Mouse (Mus musculus): ENCODE measurements around the gene Mlph. TPM values are rescaled to one million over a fixed set of nuclear protein-coding genes. Genes with fewer than 3 reads are reported as not detected.
A peak's percentile ranks its signal among the peaks of the same experiment; 100 is the strongest.

Gene Mlph
- polyA plus RNA-seq, 1 experiment from 2014 or later: 3.0 TPM

DNA sequence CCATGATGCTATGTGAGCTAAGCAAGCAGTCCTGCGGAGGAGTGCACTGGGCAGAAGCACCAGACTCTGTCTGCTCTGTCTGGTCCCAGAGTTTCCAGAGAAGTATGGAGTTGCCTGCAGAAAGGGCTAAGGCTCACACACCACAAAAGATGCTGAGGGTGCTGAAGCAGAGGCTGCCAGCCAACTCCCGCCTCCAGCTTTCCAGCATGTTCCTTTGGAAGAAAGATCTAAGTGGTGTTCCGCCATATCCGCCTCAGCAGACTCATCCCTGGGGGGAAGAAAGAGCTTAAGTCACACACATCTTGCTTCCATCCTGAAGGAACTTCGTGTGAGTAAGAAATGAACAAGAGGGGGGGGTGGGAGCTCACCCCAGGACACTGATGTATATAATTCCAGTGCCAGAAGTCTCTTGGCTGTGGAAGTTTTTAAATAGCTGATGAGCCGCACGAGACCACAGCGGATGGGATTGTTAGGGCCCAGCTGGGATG is 10.9 kb upstream of the Mlph start:
- ATAC-seq: no peak
- Histone ChIP-seq H3K4me2 (replicated peaks; ENCODE audit: low read depth) (no peak overlapping the region), H3K36me3 (ENCODE audit: control insufficient read depth, insufficient read depth) (no peaks in the 10 kb centered on the region), H3K9me3 (ENCODE audit: control insufficient read depth) (no peaks in the 10 kb centered on the region), H3K4me3 (ENCODE audit: low read depth, low read length) (no peak overlapping the region), H3K27ac (ENCODE audit: low read depth, low read length) (peak overlapping the region; percentile 16; the same call in 1 of the 2 replicates), H3K9ac (ENCODE audit: low read depth, low read length) (no peak overlapping the region), H3K4me1 (replicated peaks; ENCODE audit: control insufficient read depth, insufficient read depth, low read length) (no peaks in the 10 kb centered on the region), H3K27me3 (replicated peaks; ENCODE audit: control insufficient read depth, insufficient read depth, low read length) (no peaks in the 10 kb centered on the region)
- no peak for TF ChIP-seq CTCF (IDR thresholded peaks at IDR 0.05; ENCODE audit: low read depth)
- 51% methylated on average over 8 of the region's 8 CpGs for whole genome bisulfite sequencing

DNA sequence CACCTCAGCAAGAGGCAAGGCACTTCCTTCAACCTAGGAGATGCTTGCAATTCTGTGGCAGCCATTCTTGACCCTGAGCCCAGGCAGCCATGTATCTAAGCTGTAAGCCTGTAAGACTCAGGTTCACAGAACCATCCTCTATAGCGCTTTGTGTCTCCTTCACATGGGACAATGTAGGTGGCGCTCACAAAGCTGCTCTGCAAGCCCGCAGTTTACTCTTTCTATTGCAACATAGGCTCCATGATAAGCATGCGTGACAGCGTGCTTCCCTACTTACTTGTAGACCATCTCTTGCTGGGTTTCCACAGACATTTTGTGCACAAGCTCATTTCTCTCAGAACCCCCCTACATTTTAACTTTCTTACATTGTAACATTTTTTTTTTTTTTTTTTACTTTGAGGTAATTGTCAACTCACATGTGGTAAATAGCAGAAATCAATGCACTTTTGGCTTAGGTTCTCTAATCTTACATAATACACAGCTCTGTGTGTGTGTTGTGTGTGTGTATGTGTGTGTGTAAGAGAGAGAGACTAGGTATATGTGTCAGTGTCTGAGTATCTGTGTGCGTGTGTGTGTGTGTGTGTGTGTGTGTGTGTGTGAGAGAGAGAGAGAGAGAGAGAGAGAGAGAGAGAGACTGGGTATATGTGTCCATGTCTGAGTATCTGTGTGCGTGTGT is 10.0 kb upstream of the Mlph start:
- Histone ChIP-seq H3K9ac (ENCODE audit: low read depth, low read length) (no peak overlapping the region), H3K36me3 (ENCODE audit: control insufficient read depth, insufficient read depth) (no peaks in the 10 kb centered on the region), H3K27me3 (replicated peaks; ENCODE audit: control insufficient read depth, insufficient read depth, low read length) (no peaks in the 10 kb centered on the region), H3K4me1 (replicated peaks; ENCODE audit: control insufficient read depth, insufficient read depth, low read length) (peaks cover 4% of the 10 kb centered on the region; the same call in 1 of the 2 replicates), H3K4me3 (ENCODE audit: low read depth, low read length) (no peak overlapping the region), H3K4me2 (replicated peaks; ENCODE audit: low read depth) (no peak overlapping the region), H3K9me3 (ENCODE audit: control insufficient read depth) (no peaks in the 10 kb centered on the region), H3K27ac (ENCODE audit: low read depth, low read length) (no peak overlapping the region)
- WGBS: 66% methylated on average over 7 of the region's 7 CpGs
- no peak for ATAC-seq
- TF ChIP-seq CTCF (IDR thresholded peaks at IDR 0.05; ENCODE audit: low read depth): 0 out of 2 replicates have a peak, but pooled peaks have one; percentile 9

DNA sequence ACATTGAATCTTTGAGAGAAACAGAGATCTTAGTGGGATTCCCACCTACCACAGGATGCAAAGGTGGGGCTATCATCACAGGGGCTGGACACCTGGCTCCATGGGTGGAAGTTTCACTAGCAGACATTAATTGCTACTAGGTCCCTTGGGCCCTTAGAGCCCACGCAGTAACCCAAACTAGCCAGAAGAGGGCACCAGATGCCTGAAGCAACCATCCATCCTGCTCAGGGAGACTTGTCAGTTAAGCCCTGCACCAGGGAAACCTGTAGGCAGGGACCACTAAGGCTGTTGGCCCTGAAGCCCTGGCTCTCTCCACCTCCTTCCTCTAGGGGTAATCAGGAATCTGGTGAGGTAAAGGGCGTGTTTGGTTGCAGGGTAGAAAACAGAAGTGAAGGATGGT is 8.5 kb upstream of the Mlph start:
- H3K9ac ChIP-seq (ENCODE audit: low read depth, low read length): no peak overlapping the region
- H3K36me3 ChIP-seq (ENCODE audit: control insufficient read depth, insufficient read depth): no peaks in the 10 kb centered on the region
- H3K4me1 ChIP-seq (replicated peaks; ENCODE audit: control insufficient read depth, insufficient read depth, low read length): peaks cover 16% of the 10 kb centered on the region
- ATAC-seq: no peak
- no peak overlapping the region for H3K4me2 ChIP-seq (replicated peaks; ENCODE audit: low read depth)
- no peaks in the 10 kb centered on the region for H3K9me3 ChIP-seq (ENCODE audit: control insufficient read depth)
- 17% methylated on average over 2 of the region's 2 CpGs for WGBS
- no peaks in the 10 kb centered on the region for H3K27me3 ChIP-seq (replicated peaks; ENCODE audit: control insufficient read depth, insufficient read depth, low read length)
- no peak overlapping the region for H3K4me3 ChIP-seq (ENCODE audit: low read depth, low read length)
- no peak overlapping the region for H3K27ac ChIP-seq (ENCODE audit: low read depth, low read length)
- peak; percentile 96 for TF ChIP-seq CTCF (IDR thresholded peaks at IDR 0.05; ENCODE audit: low read depth)

DNA sequence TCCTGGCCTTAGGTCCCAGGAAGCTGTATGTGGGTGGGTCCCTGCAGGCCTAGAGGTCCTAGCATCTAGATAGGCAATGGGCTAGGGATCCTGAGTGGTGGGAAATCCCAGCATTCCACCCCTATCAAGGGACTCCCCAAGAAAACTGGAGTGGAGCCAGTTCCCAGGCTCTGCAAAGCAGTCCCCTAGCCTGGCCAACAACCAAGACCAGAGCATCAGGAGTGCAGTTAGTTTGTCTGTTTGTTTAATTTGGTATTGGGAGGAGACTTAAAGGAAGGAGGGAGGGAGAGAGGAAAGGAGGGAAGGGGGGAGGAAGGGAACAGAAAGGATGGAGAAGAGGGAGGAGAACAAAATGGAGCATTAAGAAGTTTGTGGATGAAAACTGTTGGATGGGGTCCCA is 5.7 kb upstream of the Mlph start:
- Histone ChIP-seq H3K9ac (ENCODE audit: low read depth, low read length) (no peak overlapping the region), H3K36me3 (ENCODE audit: control insufficient read depth, insufficient read depth) (no peaks in the 10 kb centered on the region), H3K27me3 (replicated peaks; ENCODE audit: control insufficient read depth, insufficient read depth, low read length) (no peaks in the 10 kb centered on the region), H3K4me1 (replicated peaks; ENCODE audit: control insufficient read depth, insufficient read depth, low read length) (peaks cover 16% of the 10 kb centered on the region), H3K4me3 (ENCODE audit: low read depth, low read length) (no peak overlapping the region), H3K4me2 (replicated peaks; ENCODE audit: low read depth) (peak overlapping the region; percentile 47), H3K27ac (ENCODE audit: low read depth, low read length) (0 out of 2 replicates have a peak overlapping the region, but pooled peaks have one; percentile 52), H3K9me3 (ENCODE audit: control insufficient read depth) (no peaks in the 10 kb centered on the region)
- ATAC-seq: no peak
- no peak for TF ChIP-seq CTCF (IDR thresholded peaks at IDR 0.05; ENCODE audit: low read depth)

DNA sequence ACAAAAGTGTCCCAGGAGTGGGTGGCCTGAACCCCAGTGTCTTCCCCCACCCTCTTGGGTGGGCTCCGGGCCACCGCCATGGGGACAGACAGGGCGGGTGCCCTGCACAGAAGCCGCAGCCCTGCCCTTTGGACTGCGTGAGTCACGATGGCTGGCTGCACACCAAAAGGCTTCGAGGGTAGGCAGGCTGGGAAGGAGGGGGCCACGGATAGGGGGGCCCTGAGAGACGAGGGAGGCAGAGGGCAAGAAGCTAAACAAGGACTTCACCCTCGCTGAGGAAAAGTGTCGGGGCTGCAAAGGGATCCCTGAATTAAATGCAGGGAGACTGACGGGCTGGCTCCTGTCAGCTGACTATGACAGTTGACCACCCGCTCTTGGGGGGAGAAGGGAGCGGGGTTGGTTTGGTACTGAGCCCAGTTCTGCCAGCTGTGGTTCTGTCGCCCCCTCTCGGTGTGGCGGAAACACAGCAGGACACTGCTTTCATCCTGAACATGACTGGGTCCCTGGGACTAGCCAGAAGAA is 5.2 kb upstream of the Mlph start:
- no peaks in the 10 kb centered on the region for H3K36me3 ChIP-seq (ENCODE audit: control insufficient read depth, insufficient read depth)
- H3K4me2 ChIP-seq (replicated peaks; ENCODE audit: low read depth): peak overlapping the region; percentile 47
- 12% methylated on average over 17 of the region's 17 CpGs for WGBS
- no peak overlapping the region for H3K9ac ChIP-seq (ENCODE audit: low read depth, low read length)
- peak; percentile 80 for ATAC-seq
- no peak overlapping the region for H3K4me3 ChIP-seq (ENCODE audit: low read depth, low read length)
- no peaks in the 10 kb centered on the region for H3K27me3 ChIP-seq (replicated peaks; ENCODE audit: control insufficient read depth, insufficient read depth, low read length)
- H3K9me3 ChIP-seq (ENCODE audit: control insufficient read depth): no peaks in the 10 kb centered on the region
- H3K27ac ChIP-seq (ENCODE audit: low read depth, low read length): peak overlapping the region; percentile 52; the same call in 1 of the 2 replicates
- peaks cover 16% of the 10 kb centered on the region for H3K4me1 ChIP-seq (replicated peaks; ENCODE audit: control insufficient read depth, insufficient read depth, low read length)
- TF ChIP-seq CTCF (IDR thresholded peaks at IDR 0.05; ENCODE audit: low read depth): peak; percentile 73

DNA sequence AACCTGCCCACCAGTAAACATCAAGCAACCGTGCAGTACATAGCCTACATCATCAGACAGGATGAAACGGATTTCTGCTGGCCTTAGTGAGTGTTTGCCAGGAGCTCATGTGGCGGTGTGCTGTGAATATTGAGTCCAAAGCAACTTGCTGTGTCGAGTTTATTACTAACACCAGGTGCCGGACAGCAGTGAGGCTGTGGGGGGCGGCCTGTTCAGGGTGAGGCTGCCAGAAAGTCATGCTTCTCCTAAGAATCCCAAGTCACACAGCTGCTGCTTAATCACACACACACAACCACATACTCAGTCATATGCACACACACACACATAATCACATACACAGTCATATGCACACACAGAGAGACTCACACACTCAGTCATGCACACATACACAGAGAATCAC is 1.7 kb upstream of the Mlph start:
- H3K4me1 ChIP-seq (replicated peaks; ENCODE audit: control insufficient read depth, insufficient read depth, low read length): peaks cover 26% of the 10 kb centered on the region
- H3K4me2 ChIP-seq (replicated peaks; ENCODE audit: low read depth): no peak overlapping the region
- no peak overlapping the region for H3K4me3 ChIP-seq (ENCODE audit: low read depth, low read length)
- H3K9ac ChIP-seq (ENCODE audit: low read depth, low read length): no peak overlapping the region
- H3K27ac ChIP-seq (ENCODE audit: low read depth, low read length): no peak overlapping the region
- no peak for TF ChIP-seq CTCF (IDR thresholded peaks at IDR 0.05; ENCODE audit: low read depth)
- H3K36me3 ChIP-seq (ENCODE audit: control insufficient read depth, insufficient read depth): no peaks in the 10 kb centered on the region
- H3K27me3 ChIP-seq (replicated peaks; ENCODE audit: control insufficient read depth, insufficient read depth, low read length): no peaks in the 10 kb centered on the region
- no peak for ATAC-seq
- WGBS: 59% methylated on average over 6 of the region's 6 CpGs
- no peaks in the 10 kb centered on the region for H3K9me3 ChIP-seq (ENCODE audit: control insufficient read depth)
